Mouse (Mus musculus): Measurements from ENCODE around the gene Jag1.

DNA sequence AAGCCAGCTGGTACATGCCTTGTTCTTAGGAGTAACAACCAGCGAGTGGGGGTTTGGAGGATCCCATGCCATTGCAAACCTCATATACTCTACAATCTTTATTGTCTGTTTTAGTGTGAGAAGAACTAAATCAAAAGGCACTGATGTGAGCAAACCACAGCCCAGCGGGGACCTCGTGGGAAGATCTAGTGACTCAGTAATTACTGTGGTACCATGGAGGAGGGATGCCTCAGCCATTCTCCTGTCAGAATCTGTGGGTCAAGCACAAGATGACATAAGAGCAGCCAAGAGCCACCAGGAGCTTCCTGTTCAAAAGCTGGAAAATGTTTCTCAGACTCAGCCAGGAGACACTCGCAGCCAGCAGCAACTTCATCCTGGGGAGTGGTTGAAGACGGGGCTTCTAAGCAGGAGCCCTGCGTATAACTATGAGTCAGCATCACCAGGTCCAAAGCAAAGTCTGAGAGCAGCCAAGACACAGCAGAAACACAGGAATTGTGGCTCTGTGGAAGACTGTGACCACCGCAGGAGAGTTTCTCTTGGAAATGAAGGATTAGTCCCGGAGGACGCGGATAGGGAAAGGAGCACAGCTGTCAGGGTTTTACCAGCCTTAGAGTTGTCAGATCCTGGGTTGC lies 48.8 kb downstream of the Jag1 start:
- no peak for TF ChIP-seq EP300 (IDR thresholded peaks at IDR 0.05; ENCODE audit: low read depth)
- TF ChIP-seq CTCF (IDR thresholded peaks at IDR 0.05; ENCODE audit: low read depth) = no peak
